Mouse (Mus musculus): Measurements from ENCODE around the gene Hrh2.

DNA sequence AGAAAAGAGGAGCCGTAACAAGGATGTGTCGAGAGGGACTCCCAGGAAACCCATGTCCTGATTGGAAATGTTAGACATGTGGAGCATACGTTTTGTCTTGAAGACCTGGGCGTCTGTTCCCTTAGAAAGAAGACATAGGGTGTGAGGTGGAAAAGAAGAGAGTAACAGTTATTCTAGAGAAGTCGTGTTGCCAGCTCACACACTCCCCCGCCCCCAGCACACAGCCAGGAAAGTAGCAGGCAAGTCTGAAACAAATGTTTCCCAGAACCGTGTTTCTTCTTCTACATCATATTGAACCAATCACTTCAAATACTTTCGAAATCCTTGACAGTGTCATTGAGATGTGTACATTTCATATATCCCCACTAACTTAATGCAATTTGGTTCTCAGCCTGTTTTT, 28.6 kb upstream of the Hrh2 start:
- TF ChIP-seq CTCF (conservative IDR thresholded peaks at IDR 0.05; ENCODE audit: low read length) (no peak), POU5F1 (IDR thresholded peaks at IDR 0.05; ENCODE audit: borderline replicate concordance, low read length) (no peak), NANOG (IDR thresholded peaks at IDR 0.05; ENCODE audit: borderline replicate concordance, low read length) (no peak)
